Mouse (Mus musculus): ENCODE data around the gene Ncor2.

The Ncor2 gene

GRCm38 (mm10) chr5:125015066-125015465 lies 164.0 kb downstream of the Ncor2 start:
- no peak for DNase-seq

DNA sequence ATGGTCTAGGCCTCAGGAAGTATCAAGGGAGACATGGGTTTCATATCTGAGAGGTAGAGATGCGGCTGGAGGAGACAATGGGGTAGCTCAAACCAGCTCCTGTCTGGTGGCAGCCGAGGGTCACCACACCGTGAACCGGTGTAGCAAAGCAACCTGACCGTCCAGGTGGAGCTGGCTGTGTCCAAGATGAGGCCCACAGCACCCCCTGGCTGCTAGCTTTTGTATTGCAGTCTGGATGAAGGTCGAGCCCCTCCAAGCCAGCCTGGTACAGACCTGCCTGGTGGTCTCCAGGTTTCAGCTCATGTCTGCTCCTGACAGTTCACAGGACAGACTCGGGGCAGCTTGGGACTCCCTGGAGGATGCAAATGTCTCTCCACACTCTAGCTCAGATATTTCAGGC lies 164.5 kb downstream of the Ncor2 start:
- peak; percentile 76 for DNase-seq

DNA sequence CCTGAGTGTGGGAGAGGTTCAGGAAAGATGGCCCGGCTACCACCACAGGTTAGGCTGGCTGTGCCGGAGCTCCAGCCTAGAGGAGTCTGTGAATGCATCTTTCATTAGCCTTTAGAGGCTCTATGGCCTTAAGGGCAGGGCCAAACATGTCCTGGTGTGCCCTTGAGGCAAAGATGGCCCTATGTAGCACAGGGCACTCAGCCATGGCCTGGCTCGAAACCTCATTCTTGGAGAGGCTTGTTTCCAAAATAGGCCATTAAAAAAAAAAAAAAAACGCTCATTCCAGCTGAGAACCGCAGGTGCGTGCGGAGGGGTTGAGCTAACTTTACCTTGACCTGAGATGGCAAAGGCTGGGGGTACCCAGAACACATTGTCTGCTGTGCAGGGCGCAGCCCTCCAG lies 167.4 kb downstream of the Ncor2 start:
- no peak for DNase-seq

GRCm38 (mm10) chr5:125011166-125011565 lies 167.9 kb downstream of the Ncor2 start:
- DNase-seq, result no peak

GRCm38 (mm10) chr5:125006896-125007295 lies 172.1 kb downstream of the Ncor2 start:
- peak; percentile 47 for DNase-seq

GRCm38 (mm10) chr5:125005871-125006652 lies 173.0 kb downstream of the Ncor2 start:
- DNase-seq, result no peak

DNA sequence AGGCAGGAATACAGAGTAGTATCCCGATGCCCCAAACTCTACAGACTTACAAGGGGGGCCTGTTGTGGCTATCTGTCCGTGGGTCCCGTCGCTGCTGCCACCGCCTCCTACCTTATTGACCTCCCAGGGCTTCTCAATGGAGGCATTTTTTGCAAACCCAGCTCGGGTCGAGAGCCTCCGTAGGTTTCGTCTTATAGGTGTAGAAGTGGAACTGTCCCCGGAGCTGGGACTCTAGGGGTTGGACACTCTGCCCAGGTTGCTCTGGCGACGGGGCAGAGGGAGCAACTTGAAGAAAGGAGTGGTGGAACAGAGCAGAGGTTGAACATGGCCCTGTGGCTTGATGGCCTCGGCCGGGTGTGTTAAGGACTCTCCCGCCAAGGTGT lies 175.2 kb downstream of the Ncor2 start:
- no peak for DNase-seq

DNA sequence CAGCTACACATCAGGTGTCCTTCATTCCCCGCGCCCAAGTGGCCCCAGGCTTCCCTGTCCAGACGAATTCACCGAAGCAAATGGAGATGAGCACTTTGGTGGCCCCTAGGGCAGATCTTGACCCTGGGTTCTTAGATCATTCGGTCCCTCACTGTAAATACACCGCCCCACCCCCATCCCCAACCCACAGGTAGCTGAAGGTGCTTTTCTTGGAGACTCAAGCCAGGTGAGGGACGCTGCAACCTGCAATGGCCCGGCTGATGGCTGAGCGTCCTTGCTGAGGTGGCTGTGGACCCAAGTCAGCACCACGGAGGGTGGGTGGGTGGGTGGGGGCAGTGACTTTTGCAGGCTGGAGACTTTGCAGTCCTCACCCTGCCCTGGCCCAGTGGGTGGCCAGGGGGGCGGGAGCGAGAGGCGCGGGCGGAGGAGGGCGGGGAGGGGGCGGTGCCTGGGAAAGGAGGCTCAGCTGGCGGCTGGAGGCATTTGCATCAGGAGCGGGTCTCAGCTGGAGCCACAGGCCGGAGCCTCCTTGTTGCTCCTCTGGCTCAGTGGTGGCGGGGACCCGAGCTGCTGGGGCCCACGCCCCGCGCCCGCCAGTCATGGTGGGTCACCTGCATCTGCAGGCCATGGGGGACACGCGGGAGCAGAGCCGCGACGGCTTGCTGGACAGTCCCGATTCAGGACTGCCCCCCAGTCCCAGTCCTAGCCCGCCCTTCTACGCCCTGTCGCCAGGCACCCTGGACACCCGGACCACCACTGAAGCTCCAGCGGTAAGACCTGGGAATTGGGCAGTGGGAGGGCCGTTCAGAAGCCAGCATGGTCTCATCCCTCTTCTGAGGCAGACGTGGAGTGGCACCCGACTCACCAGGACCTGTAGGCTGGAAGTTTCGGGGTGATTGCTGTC lies 175.8 kb downstream of the Ncor2 start, which contains the start of gene Rflna:
Gene Rflna (plus strand): TSS at position 253 of the 904 bp plus-strand sequence.
- peak; percentile 76 for DNase-seq

DNA sequence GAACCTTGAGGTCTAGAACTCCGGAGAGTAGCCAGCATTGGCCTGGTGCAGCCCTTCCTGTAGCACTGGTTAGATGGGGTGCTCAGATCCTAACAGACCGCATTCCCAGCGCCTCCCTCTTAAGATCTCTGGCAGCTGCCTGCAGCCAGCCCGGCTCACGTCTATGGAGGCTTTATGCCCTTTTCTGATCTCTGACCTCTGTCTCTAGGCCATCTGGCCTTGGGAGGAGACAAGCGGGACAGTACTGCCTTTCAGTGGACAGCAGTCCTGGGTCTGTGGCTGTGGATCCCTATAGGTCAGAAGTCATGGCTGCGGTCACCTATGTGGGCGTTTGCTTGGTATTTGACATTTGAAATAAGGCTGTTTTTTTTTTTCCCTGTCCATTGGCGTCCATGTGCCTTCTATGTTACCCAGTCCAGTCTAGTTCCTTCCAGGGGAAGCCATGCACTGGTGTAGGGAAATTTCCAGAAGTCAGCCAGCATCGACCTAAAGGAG lies 178.2 kb downstream of the Ncor2 start:
- no peak for DNase-seq

DNA sequence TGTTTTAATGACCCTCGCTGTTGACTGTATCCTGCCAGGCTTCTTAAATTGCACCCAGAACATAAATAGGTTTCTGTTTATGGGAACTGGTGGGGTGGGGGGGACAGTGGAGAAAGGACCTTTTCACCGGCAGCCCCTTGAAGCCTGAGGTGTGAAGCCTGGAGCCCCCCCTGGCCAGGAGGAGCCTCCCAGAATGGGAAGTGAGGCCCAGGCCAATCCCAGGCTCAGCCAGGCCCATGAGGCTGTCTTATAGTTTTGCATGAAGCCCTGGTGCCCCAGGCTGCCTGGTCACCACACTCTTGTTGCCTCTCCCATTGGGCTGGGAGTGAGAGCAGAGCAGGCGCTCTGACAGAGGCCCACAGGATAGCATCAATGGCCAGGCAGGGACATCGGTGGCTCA lies 181.1 kb downstream of the Ncor2 start:
- no peak for DNase-seq

- DNase-seq, result no peak
Measured at GRCm38 (mm10) chr5:124996816-124997215, 182.2 kb downstream of the Ncor2 start.

DNA sequence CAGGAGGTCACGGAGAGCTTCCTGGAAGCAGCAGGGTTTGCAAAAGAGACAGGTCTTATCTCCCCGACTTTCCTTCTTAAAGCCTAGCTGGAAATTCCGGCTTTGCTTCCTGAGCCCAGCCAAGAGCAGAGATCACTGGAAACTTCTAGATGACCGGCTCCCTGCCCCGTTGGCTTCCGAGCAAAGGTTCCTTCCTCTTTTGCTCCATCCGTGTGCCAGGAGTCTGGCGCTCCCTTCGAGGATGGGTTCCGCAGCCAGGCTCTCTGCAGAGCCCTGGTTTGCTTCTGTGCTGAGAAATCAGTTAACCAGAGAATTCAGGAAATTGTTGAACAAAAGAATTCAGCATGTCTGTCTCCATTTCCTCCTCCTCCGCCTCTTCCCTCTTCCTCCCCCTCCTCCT lies 186.1 kb downstream of the Ncor2 start:
- peak; percentile 57 for DNase-seq

- DNase-seq, result no peak
Measured at GRCm38 (mm10) chr5:124992323-124992722, 186.7 kb downstream of the Ncor2 start.

DNA sequence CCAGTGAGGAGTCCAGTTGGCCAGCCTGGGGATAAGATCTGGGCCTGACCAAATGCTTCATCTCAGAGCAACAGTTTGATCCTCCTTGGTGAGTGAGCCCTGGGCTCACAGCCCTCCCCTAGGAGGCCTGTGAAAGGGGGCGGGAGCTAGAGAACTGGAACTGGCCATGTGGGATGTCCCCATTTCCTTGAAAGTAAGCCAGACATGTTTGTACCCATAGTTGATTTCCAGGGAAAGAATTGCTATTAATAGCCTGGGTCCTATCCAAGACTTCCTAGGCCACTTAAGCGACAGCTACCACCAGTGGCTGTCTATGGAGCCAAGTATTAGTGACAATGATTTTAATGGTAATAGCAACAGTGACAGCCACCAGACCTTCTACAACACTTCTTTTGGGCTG lies 189.3 kb downstream of the Ncor2 start:
- DNase-seq, result peak; percentile 68

- no peak for DNase-seq
Measured at GRCm38 (mm10) chr5:124986656-124987055, 192.4 kb downstream of the Ncor2 start.

GRCm38 (mm10) chr5:124986222-124986621 lies 192.8 kb downstream of the Ncor2 start:
- no peak for DNase-seq

- peak; percentile 41 for DNase-seq
Measured at GRCm38 (mm10) chr5:124969790-124970189, 209.2 kb downstream of the Ncor2 start.

Data from lung, postnatal 10 days (tissue).